Mouse (Mus musculus): ENCODE measurements around the gene Lrp5. TPM values are rescaled to one million over a fixed set of nuclear protein-coding genes. Genes with fewer than 3 reads are reported as not detected.

The Lrp5 gene
- polyA plus RNA-seq, 1 experiment from 2014 or later = 5.2 TPM

GRCm38 (mm10) chr19:3550101-3550500, 136.3 kb downstream of the Lrp5 start:
- Histone ChIP-seq H3K4me3 (no peak overlapping the region), H3K36me3 (peaks cover 17% of the 10 kb centered on the region), H3K4me1 (peaks cover 3% of the 10 kb centered on the region; the same call in 1 of the 2 replicates), H3K9me3 (no peaks in the 10 kb centered on the region), H3K27me3 (ENCODE audit: insufficient read depth, poor library complexity, severe bottlenecking) (no peaks in the 10 kb centered on the region), H3K27ac (no peak overlapping the region)
- DNase-seq (ENCODE audit: low spot score) = no peak
- WGBS = 92% methylated on average over 1 of the region's 1 CpGs

DNA sequence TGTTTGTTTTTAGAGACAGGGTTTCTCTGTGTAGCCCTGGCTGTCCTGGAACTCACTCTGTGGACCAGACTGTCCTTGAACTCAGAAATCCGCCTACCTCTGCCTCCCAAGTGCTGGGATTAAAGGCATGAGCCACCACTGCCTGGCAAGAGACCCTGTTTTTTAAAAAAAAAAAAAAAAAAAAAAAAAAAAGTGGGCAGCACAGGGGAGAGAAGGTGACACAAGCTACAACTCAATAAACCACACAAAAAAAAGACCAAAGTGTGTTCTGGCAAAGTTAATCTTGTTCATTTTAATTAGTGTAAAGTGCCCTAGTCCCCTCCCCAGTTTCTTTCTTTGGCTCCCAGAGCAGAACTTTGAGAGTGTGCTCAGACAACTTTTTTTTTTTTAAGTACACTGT, 137.1 kb downstream of the Lrp5 start:
- 82% methylated on average over 1 of the region's 1 CpGs for WGBS
- H3K9me3 ChIP-seq = no peaks in the 10 kb centered on the region
- peaks cover 17% of the 10 kb centered on the region for H3K36me3 ChIP-seq

DNA sequence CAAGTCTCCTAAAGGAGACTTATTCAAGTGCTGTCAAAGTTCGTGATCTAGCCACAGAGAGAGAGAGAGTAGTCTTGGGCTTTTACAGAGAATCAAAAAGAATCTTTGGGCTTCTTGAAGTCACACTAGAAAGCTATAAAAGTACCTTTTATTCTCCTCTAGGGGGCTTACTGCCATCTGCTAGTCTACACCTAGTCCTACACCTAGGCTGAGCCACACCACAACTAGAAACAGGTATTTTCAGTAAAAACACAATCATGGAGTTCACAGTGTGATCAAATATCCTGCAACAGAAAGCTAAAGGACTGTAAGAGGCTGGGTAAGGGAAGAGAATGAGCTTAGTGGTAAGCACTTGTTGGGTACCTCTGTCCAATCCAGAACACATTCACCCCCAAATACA, 138.1 kb downstream of the Lrp5 start:
- no peak for DNase-seq (ENCODE audit: low spot score)
- peaks cover 22% of the 10 kb centered on the region for H3K36me3 ChIP-seq
- no peaks in the 10 kb centered on the region for H3K27me3 ChIP-seq (ENCODE audit: insufficient read depth, poor library complexity, severe bottlenecking)
- no peak overlapping the region for H3K4me3 ChIP-seq
- no peaks in the 10 kb centered on the region for H3K9me3 ChIP-seq
- H3K4me1 ChIP-seq = peaks cover 3% of the 10 kb centered on the region; the same call in 1 of the 2 replicates
- no peak overlapping the region for H3K27ac ChIP-seq
- 100% methylated on average over 1 of the region's 1 CpGs for WGBS

More for the DNA sequence above, 137.1 kb downstream of the Lrp5 start:
- Histone ChIP-seq H3K4me3 (no peak overlapping the region), H3K4me1 (peaks cover 3% of the 10 kb centered on the region; the same call in 1 of the 2 replicates), H3K27me3 (ENCODE audit: insufficient read depth, poor library complexity, severe bottlenecking) (no peaks in the 10 kb centered on the region), H3K27ac (no peak overlapping the region)
- DNase-seq (ENCODE audit: low spot score) = no peak

DNA sequence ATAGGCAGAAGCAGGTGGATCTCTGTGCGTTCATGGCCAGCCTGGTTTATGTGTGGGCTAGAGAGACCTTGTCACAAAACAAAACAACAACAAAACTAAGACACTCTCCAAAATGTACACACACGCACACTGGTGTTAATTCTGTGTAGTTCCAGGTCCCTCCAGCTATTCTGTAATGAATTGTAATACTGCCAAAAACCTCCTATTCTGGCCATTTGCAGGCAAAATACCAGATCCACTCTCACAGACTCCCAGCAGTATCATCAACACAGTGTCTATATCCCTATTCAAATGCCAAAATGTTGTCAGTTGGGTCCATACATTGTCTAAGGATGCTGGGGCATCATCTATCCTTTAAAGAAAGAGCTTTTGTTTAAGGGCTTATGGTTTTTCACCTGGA, 141.4 kb downstream of the Lrp5 start:
- Histone ChIP-seq H3K27me3 (ENCODE audit: insufficient read depth, poor library complexity, severe bottlenecking) (no peaks in the 10 kb centered on the region), H3K27ac (no peak overlapping the region), H3K9me3 (no peaks in the 10 kb centered on the region), H3K4me1 (no peaks in the 10 kb centered on the region), H3K36me3 (peaks cover 36% of the 10 kb centered on the region), H3K4me3 (no peak overlapping the region)
- 91% methylated on average over 2 of the region's 2 CpGs for WGBS
- no peak for DNase-seq (ENCODE audit: low spot score)

DNA sequence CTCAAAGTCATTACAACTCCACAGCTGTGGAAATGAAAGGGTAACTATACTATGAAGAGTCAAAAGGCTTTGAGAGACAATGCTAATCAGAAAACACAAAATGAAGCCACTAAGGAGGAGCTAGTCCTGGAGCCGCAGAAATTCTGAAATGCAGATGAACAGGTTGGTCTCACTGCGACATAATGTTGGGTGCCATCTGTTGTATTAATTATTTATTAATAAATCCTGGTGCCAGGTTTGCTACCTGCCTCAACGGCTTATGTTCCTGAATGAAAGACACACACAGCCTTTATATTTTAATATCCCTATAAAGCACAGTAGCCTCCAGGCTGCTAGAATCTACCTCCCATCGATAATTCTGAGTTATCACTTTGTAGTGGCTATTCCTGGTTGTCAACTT, 143.8 kb downstream of the Lrp5 start:
- Histone ChIP-seq H3K4me3 (no peak overlapping the region), H3K36me3 (peaks cover 29% of the 10 kb centered on the region), H3K27me3 (ENCODE audit: insufficient read depth, poor library complexity, severe bottlenecking) (no peaks in the 10 kb centered on the region), H3K9me3 (no peaks in the 10 kb centered on the region), H3K27ac (no peak overlapping the region), H3K4me1 (no peaks in the 10 kb centered on the region)
- WGBS = 94% methylated on average over 4 of the region's 4 CpGs
- peak; percentile 5 for DNase-seq (ENCODE audit: low spot score)

GRCm38 (mm10) chr19:3540997-3541396, 145.4 kb downstream of the Lrp5 start:
- no peaks in the 10 kb centered on the region for H3K27me3 ChIP-seq (ENCODE audit: insufficient read depth, poor library complexity, severe bottlenecking)
- H3K4me1 ChIP-seq = no peaks in the 10 kb centered on the region
- H3K27ac ChIP-seq = no peak overlapping the region
- H3K36me3 ChIP-seq = peaks cover 23% of the 10 kb centered on the region
- DNase-seq (ENCODE audit: low spot score) = no peak
- H3K9me3 ChIP-seq = no peaks in the 10 kb centered on the region
- H3K4me3 ChIP-seq = no peak overlapping the region
- 90% methylated on average over 5 of the region's 5 CpGs for WGBS

DNA sequence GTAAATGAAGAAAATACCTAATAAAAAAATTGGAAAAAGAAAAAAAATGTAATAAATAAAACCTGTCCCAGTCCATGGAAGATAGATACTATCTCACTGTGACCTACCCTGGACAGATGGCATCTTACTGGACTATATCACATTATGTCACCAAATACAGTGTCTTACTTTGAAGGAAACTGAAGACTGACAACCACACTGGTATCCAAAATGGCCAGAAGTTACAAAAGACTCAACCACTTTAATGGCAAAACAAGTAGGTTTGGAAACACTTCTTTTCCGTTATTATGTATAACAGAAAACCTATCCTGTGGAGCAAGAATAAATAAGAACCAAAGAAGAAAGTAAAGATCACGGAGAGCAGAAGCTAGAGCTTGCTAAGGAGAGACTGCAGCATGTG, 146.1 kb downstream of the Lrp5 start:
- no peaks in the 10 kb centered on the region for H3K27me3 ChIP-seq (ENCODE audit: insufficient read depth, poor library complexity, severe bottlenecking)
- no peak overlapping the region for H3K27ac ChIP-seq
- DNase-seq (ENCODE audit: low spot score) = no peak
- peaks cover 5% of the 10 kb centered on the region for H3K4me1 ChIP-seq
- 91% methylated on average over 2 of the region's 2 CpGs for WGBS
- peaks cover 23% of the 10 kb centered on the region for H3K36me3 ChIP-seq
- H3K9me3 ChIP-seq = no peaks in the 10 kb centered on the region
- no peak overlapping the region for H3K4me3 ChIP-seq

GRCm38 (mm10) chr19:3539456-3539855, 146.9 kb downstream of the Lrp5 start:
- Histone ChIP-seq H3K4me3 (no peak overlapping the region), H3K36me3 (peaks cover 23% of the 10 kb centered on the region)

DNA sequence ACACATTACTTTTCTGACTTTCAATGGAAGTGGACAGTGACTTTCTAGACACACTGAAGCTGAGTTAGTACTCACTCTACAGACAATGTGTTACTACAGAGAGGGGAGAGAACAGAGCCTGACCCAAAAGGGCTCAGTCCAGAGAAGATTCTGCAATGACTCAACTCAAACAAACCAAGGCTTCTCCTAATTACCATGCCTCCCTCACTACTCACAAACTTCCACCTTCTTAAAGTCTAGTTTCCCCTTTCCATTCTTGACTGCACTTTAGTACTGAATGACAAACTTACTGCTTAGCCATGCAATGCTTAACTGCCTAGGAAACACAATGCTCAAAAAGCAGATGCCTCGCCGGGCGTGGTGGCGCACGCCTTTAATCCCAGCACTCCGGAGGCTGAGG, 148.7 kb downstream of the Lrp5 start:
- Histone ChIP-seq H3K9me3 (no peaks in the 10 kb centered on the region), H3K4me3 (no peak overlapping the region), H3K27me3 (ENCODE audit: insufficient read depth, poor library complexity, severe bottlenecking) (no peaks in the 10 kb centered on the region), H3K36me3 (peaks cover 12% of the 10 kb centered on the region), H3K27ac (no peak overlapping the region), H3K4me1 (peaks cover 22% of the 10 kb centered on the region)
- no peak for DNase-seq (ENCODE audit: low spot score)
- WGBS = 91% methylated on average over 6 of the region's 6 CpGs

More at GRCm38 (mm10) chr19:3539456-3539855, 146.9 kb downstream of the Lrp5 start:
- no peaks in the 10 kb centered on the region for H3K9me3 ChIP-seq
- no peaks in the 10 kb centered on the region for H3K27me3 ChIP-seq (ENCODE audit: insufficient read depth, poor library complexity, severe bottlenecking)
- WGBS = 85% methylated on average over 5 of the region's 5 CpGs
- no peak overlapping the region for H3K27ac ChIP-seq
- peaks cover 13% of the 10 kb centered on the region for H3K4me1 ChIP-seq
- no peak for DNase-seq (ENCODE audit: low spot score)

DNA sequence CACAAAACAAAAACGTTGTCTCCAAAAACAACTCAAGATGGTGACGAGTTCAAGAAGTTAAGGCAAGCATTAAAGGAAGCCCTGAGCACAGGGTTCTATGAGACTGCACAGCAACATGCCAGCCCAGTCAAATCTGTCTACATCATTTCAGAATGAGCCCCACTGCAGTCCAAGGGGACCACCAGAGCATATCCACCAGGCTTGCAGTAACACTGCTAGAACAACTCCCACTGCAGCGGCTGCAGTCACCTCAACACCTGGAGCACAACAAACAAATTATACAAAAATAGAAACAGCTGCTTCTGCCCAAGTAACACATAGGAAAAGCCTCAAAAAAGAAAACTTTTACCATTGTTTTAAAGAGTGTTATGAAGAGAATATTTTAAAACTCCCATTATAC, 151.4 kb downstream of the Lrp5 start:
- no peak for DNase-seq (ENCODE audit: low spot score)
- Histone ChIP-seq H3K36me3 (peaks cover 4% of the 10 kb centered on the region; the same call in 1 of the 2 replicates), H3K27ac (no peak overlapping the region), H3K4me1 (peaks cover 22% of the 10 kb centered on the region), H3K4me3 (no peak overlapping the region), H3K27me3 (ENCODE audit: insufficient read depth, poor library complexity, severe bottlenecking) (no peaks in the 10 kb centered on the region), H3K9me3 (no peaks in the 10 kb centered on the region)
- 64% methylated on average over 3 of the region's 3 CpGs for WGBS

Other genes with a start within 250 kb of the Lrp5 start
- 63.4 and 63.5 TPM in 2 replicates for gene Ppp6r3, start 110.8 kb downstream of the Lrp5 start, polyA plus RNA-seq (2016; fragmentation: Nextera tagmentation; extraction: Ambion mirVana)
- 34.5 and 38.8 TPM in 2 replicates for gene 1810055G02Rik, start 21.7 kb upstream of the Lrp5 start, polyA plus RNA-seq (2016; fragmentation: Nextera tagmentation; extraction: Ambion mirVana)
- 21.6 and 24.1 TPM in 2 replicates for gene Kmt5b, start 80.9 kb upstream of the Lrp5 start, polyA plus RNA-seq (2016; fragmentation: Nextera tagmentation; extraction: Ambion mirVana)
- gene Chka, start 165.2 kb upstream of the Lrp5 start, polyA plus RNA-seq (2016; fragmentation: Nextera tagmentation; extraction: Ambion mirVana) = 29.8 and 40.3 TPM in 2 replicates
- gene Tcirg1, start 220.6 kb upstream of the Lrp5 start, polyA plus RNA-seq (2016; fragmentation: Nextera tagmentation; extraction: Ambion mirVana) = 22.5 and 32.2 TPM in 2 replicates
- gene Ndufs8, start 226.2 kb upstream of the Lrp5 start, polyA plus RNA-seq (2016; fragmentation: Nextera tagmentation; extraction: Ambion mirVana) = 323 and 356 TPM in 2 replicates
- gene Aldh3b1, start 243.2 kb upstream of the Lrp5 start, polyA plus RNA-seq (2016; fragmentation: Nextera tagmentation; extraction: Ambion mirVana) = 2.1 and 3.0 TPM in 2 replicates
- gene Unc93b1, start 248.6 kb upstream of the Lrp5 start, polyA plus RNA-seq (2016; fragmentation: Nextera tagmentation; extraction: Ambion mirVana) = 4.4 and 5.0 TPM in 2 replicates

Measured in heart, embryonic 10.5 days (tissue).